12 mouse cellular contexts compared by ENCODE assay signal in the genomic region with DNA sequence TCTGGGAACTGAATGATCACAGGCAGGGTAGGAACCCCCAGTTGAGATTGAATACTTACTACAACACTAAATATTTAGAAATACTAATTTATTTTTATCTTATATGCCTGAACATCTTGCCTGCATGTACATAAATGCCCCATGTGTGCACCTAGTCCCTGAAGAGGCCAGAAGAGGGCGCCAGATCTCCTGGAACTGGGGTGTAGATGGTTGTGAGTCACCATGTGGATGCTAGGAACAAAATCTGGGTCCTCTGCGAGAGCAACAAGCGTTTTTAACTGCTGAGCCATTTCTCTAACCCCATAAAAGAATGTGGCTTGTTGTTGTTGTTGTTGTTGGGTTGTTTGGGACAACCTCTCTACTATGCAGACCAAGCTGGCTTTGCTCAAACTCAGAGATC. TPM values are rescaled to one million over a fixed set of nuclear protein-coding genes. Genes with fewer than 3 reads are reported as not detected.
DNase-seq lines count a peak whose midpoint lies in the region; ATAC-seq and TF ChIP-seq lines count a peak whose summit lies in the region.
"Had no signal": no experiment of that assay in that cellular context is flagged by ENCODE, and none has a peak within 500 bp of the region (broad histone marks: within the 10 kb centered on the region; RNA-seq: fewer than 3 reads in every experiment).

No protein-coding gene starts in this region.

- no peak overlapping the region for H3K4me3 ChIP-seq in hindbrain, postnatal 0 days (ENCODE audit: low read length)
- no peak overlapping the region for H3K4me3 ChIP-seq in hindbrain, embryonic 14.5 days (replicated peaks; ENCODE audit: low read length)
- no peak overlapping the region for H3K4me3 ChIP-seq in testis, adult 2 months (ENCODE audit: control insufficient read depth, low read depth, low read length)
- no peak overlapping the region for H3K4me3 ChIP-seq in stomach, postnatal 0 days (ENCODE audit: low read depth, low read length)
- H3K4me3 ChIP-seq: erythroblast, embryonic 14.5 days; lung, embryonic 15.5 days had no signal

- H3K9ac ChIP-seq in hindbrain, postnatal 0 days (replicated peaks; ENCODE audit: low read length) = no peak overlapping the region
- H3K9ac ChIP-seq in hindbrain, embryonic 14.5 days = no peak overlapping the region
- H3K9ac ChIP-seq in stomach, postnatal 0 days (ENCODE audit: low read length) = no peak overlapping the region
- H3K9ac ChIP-seq: lung, embryonic 15.5 days had no signal

- no peaks in the 10 kb centered on the region for H3K9me3 ChIP-seq in hindbrain, postnatal 0 days (ENCODE audit: low read length)
- no peaks in the 10 kb centered on the region for H3K9me3 ChIP-seq in hindbrain, embryonic 14.5 days (ENCODE audit: control insufficient read depth, low read length)
- no peaks in the 10 kb centered on the region for H3K9me3 ChIP-seq in stomach, postnatal 0 days (ENCODE audit: control insufficient read depth, low read length)
- H3K9me3 ChIP-seq: lung, embryonic 15.5 days had no signal

- no peak overlapping the region for H3K4me2 ChIP-seq in hindbrain, postnatal 0 days (ENCODE audit: low read depth, low read length)
- no peak overlapping the region for H3K4me2 ChIP-seq in hindbrain, embryonic 14.5 days (replicated peaks)
- no peak overlapping the region for H3K4me2 ChIP-seq in stomach, postnatal 0 days (replicated peaks; ENCODE audit: low read depth)
- H3K4me2 ChIP-seq: lung, embryonic 15.5 days had no signal

- H3K27me3 ChIP-seq in hindbrain, postnatal 0 days (ENCODE audit: insufficient read depth, low read length) = no peaks in the 10 kb centered on the region
- H3K27me3 ChIP-seq in hindbrain, embryonic 14.5 days (ENCODE audit: control insufficient read depth, insufficient read depth, low read length) = no peaks in the 10 kb centered on the region
- no peaks in the 10 kb centered on the region for H3K27me3 ChIP-seq in testis, adult 2 months (ENCODE audit: control insufficient read depth, insufficient read depth, low read length)
- no peaks in the 10 kb centered on the region for H3K27me3 ChIP-seq in stomach, postnatal 0 days (ENCODE audit: control insufficient read depth, insufficient read depth, low read length)
- H3K27me3 ChIP-seq: lung, embryonic 15.5 days had no signal

- peak; percentile 17; the same call in 1 of the 2 replicates for TF ChIP-seq CTCF in hindbrain, postnatal 0 days (IDR thresholded peaks at IDR 0.05; ENCODE audit: low read depth)
- TF ChIP-seq CTCF in testis, adult 2 months (IDR thresholded peaks at IDR 0.05; ENCODE audit: control insufficient read depth, insufficient read depth, insufficient replicate concordance, low read depth, low read length) = peak; percentile 65; the same call in 1 of the 2 replicates
- peak; percentile 51 for TF ChIP-seq CTCF in stomach, postnatal 0 days (IDR thresholded peaks at IDR 0.05; ENCODE audit: low read depth)

- 70% methylated on average over 3 of the region's 3 CpGs for WGBS in hindbrain, postnatal 0 days
- WGBS in hindbrain, embryonic 14.5 days = 76% methylated on average over 3 of the region's 3 CpGs
- 70% methylated on average over 3 of the region's 3 CpGs for WGBS in stomach, postnatal 0 days

- H3K27ac ChIP-seq in hindbrain, postnatal 0 days = no peak overlapping the region
- H3K27ac ChIP-seq in hindbrain, embryonic 14.5 days = no peak overlapping the region
- no peak overlapping the region for H3K27ac ChIP-seq in testis, adult 2 months (ENCODE audit: control insufficient read depth, insufficient read depth, low read depth, low read length)
- H3K27ac ChIP-seq in stomach, postnatal 0 days (replicated peaks) = no peak overlapping the region
- H3K27ac ChIP-seq: lung, embryonic 15.5 days had no signal

- no peak for TF ChIP-seq EP300 in stomach, postnatal 0 days (optimal IDR thresholded peaks at IDR 0.05)

- H3K36me3 ChIP-seq in hindbrain, postnatal 0 days (ENCODE audit: insufficient read depth, low read length) = no peaks in the 10 kb centered on the region
- no peaks in the 10 kb centered on the region for H3K36me3 ChIP-seq in hindbrain, embryonic 14.5 days (replicated peaks; ENCODE audit: control insufficient read depth, insufficient read depth)
- H3K36me3 ChIP-seq in testis, adult 2 months (ENCODE audit: control insufficient read depth, insufficient read depth, low read length) = no peaks in the 10 kb centered on the region
- no peaks in the 10 kb centered on the region for H3K36me3 ChIP-seq in stomach, postnatal 0 days (ENCODE audit: control insufficient read depth, insufficient read depth, low read length)
- H3K36me3 ChIP-seq: lung, embryonic 15.5 days had no signal

- ATAC-seq in hindbrain, postnatal 0 days = no peak
- no peak for ATAC-seq in hindbrain, embryonic 14.5 days (ENCODE audit: low FRiP score)
- ATAC-seq in stomach, postnatal 0 days (ENCODE audit: low FRiP score, low TSS enrichment) = no peak
- no peak for ATAC-seq in megakaryocyte-erythroid progenitor cell, adult 5-6 weeks (replicated peaks; ENCODE audit: low FRiP score, low TSS enrichment, poor library complexity, severe bottlenecking)

- H3K4me1 ChIP-seq in hindbrain, postnatal 0 days (ENCODE audit: insufficient read depth, low read length) = no peaks in the 10 kb centered on the region
- H3K4me1 ChIP-seq in hindbrain, embryonic 14.5 days (replicated peaks; ENCODE audit: control insufficient read depth, insufficient read depth, low read length) = 0 out of 2 replicates have a peak, but pooled peaks cover 9% of the 10 kb centered on the region
- peaks cover 11% of the 10 kb centered on the region for H3K4me1 ChIP-seq in testis, adult 2 months (ENCODE audit: control insufficient read depth, insufficient read depth, low read length)
- 0 out of 2 replicates have a peak, but pooled peaks cover 3% of the 10 kb centered on the region for H3K4me1 ChIP-seq in stomach, postnatal 0 days (replicated peaks; ENCODE audit: control insufficient read depth, insufficient read depth)

- TF ChIP-seq POLR2A in testis, adult 2 months (IDR thresholded peaks at IDR 0.05; ENCODE audit: control insufficient read depth, low read depth, low read length) = no peak

- no peak for DNase-seq in hindbrain, postnatal 0 days (ENCODE audit: low spot score)
- DNase-seq in hindbrain, embryonic 14.5 days (ENCODE audit: low spot score) = no peak
- no peak for DNase-seq in testis, postnatal 10 days (ENCODE audit: low spot score)
- DNase-seq in R1 (ENCODE audit: low read depth, low spot score) = peak; percentile 84
- DNase-seq in stomach, postnatal 0 days (ENCODE audit: low spot score) = no peak
- DNase-seq in ovary, adult 18-20 months (ENCODE audit: low spot score) = no peak
- DNase-seq: heart, postnatal 14 days; kidney, adult 18-20 months had no signal

RNA-seq across cellular contexts. Expression of gene Vdac1, which starts 11.9 kb away (rescaled TPM):
- 276 and 314 TPM in 2 replicates for total RNA-seq in hindbrain, postnatal 0 days (2014; rRNA removed)
- polyA plus RNA-seq in hindbrain, postnatal 0 days (2015; fragmentation: Nextera tagmentation; extraction: Ambion mirVana) = 437 and 441 TPM in 2 replicates
- 295 and 334 TPM in 2 replicates for polyA plus RNA-seq in hindbrain, embryonic 14.5 days (2014; fragmentation: Nextera tagmentation; extraction: Ambion mirVana)
- polyA plus RNA-seq in testis, adult 2 months (2012; rRNA removed) = 13.5 and 16.7 TPM in 2 replicates
- polyA plus RNA-seq in stomach, postnatal 0 days (2015; fragmentation: Nextera tagmentation; extraction: Ambion mirVana) = 189 and 193 TPM in 2 replicates
- 192 and 199 TPM in 2 replicates for total RNA-seq in megakaryocyte-erythroid progenitor cell, adult 5-6 weeks (2014; fragmentation: Nextera tagmentation)
- 232 and 301 TPM in 2 replicates for total RNA-seq in megakaryocyte-erythroid progenitor cell, adult 5-6 weeks (2017)

RNA-seq across cellular contexts. Expression of gene 9530068E07Rik, which starts 47.5 kb away (rescaled TPM):
- 125 and 142 TPM in 2 replicates for total RNA-seq in hindbrain, postnatal 0 days (2014; rRNA removed)
- 126 and 131 TPM in 2 replicates for polyA plus RNA-seq in hindbrain, postnatal 0 days (2015; fragmentation: Nextera tagmentation; extraction: Ambion mirVana)
- polyA plus RNA-seq in hindbrain, embryonic 14.5 days (2014; fragmentation: Nextera tagmentation; extraction: Ambion mirVana) = 138 and 152 TPM in 2 replicates
- polyA plus RNA-seq in testis, adult 2 months (2012; rRNA removed) = 66.5 and 70.2 TPM in 2 replicates
- polyA plus RNA-seq in stomach, postnatal 0 days (2015; fragmentation: Nextera tagmentation; extraction: Ambion mirVana) = 104 and 115 TPM in 2 replicates
- total RNA-seq in megakaryocyte-erythroid progenitor cell, adult 5-6 weeks (2014; fragmentation: Nextera tagmentation) = 49.7 and 60.7 TPM in 2 replicates
- 51.1 and 58.3 TPM in 2 replicates for total RNA-seq in megakaryocyte-erythroid progenitor cell, adult 5-6 weeks (2017)

Comparison
In these comparisons a context has a peak if more than half of its experiments do, and no peak if none do; other contexts are left out.
1. RNA of gene Vdac1, which starts 11.9 kb away (polyA plus RNA-seq): 437 to 441 TPM in hindbrain, postnatal 0 days, 295 to 334 TPM in hindbrain, embryonic 14.5 days and 189 to 193 TPM in stomach, postnatal 0 days; 13.5 to 16.7 TPM in testis, adult 2 months; every median in the first group is over 10 times any median in the second.
2. Peak in every context shown above with its lines, with median percentiles within 50 percentile points of each other: CTCF ChIP-seq.